Mouse (Mus musculus) B cell, adult 2 months (primary cell): ENCODE data around the gene Dock2.

ENCODE experiments used
- DNase-seq, 2 experiments: peaks; one replicate each; pipeline ENCODE4 v3.0.0; 2022

Gene Dock2

DNA sequence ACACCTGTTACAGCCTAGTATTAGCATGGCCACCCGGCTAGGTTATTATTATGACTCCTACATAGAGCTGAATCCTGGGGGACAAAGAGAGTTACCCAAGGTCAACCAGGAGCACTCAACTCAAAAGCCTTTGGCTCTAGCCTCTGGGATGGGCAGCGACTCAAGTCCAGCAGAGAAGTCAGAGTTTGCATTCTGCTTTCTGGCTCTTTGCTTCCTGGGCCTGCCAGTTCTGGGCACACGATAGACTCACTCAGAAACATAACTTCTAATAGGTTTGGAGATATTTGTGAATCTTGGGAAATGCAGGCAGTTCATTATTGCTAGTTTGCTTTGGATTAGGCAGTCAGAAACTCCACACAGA is 367.1 kb downstream of the Dock2 start:
- no peak for DNase-seq

GRCm38 (mm10) chr11:34415884-34416618 is 367.6 kb downstream of the Dock2 start:
- no peak for DNase-seq

DNA sequence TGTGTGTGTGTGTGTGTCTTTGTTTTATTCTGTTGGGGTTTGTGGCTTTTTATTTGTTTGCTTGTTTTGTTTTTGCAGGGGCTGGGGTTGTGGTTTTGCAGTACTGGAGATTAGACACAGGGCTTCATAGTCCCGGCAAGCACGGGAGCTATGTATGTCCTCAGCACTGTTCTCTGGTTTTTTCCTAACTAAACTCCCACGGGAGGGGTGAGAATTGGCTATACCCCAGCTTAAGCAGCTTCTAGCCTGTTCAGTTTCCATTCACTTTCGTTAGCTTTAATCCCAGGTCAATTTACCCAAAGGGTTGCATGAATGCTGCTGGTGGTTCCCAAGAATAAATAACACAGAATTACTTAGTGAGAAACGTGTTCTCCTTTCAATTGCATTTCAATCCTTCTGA is 376.8 kb downstream of the Dock2 start:
- DNase-seq: no peak

DNA sequence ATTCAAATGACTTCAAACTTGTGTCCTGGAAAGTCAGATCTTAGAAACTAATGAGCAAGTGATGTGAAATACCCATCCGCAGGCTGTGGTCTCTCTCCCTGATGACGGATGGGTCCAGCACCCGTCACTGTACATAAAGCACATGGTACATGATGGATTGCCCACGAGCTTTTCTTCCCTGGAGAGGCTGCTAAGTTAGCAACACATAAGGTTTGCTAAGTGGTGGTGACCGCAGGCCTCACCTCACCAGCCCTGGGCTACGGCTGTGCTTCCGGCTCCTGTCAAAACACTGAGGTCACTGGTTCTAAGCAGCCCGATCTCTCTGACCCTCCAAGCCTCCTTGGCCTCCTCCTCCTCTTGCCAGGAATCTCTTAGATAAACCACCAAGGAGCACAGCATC is 377.4 kb downstream of the Dock2 start:
- DNase-seq: no peak

DNA sequence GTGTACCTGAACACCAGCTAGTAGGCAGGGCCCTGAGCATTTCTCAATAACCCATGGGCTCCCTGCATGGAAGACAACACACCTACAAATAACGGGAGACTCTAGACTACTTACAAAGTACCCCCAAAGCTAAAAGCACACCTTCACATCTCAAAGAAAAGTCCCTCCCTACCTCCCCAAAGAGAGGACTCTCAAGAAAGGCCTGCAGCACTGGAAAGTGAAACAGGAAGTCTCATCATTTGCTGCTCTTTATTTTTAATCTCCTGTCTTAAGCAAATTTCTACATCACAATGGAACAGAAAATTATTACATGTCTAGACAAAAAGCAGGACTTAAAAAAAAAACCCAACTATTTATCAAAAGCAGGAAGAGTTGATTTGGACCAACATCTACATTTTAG is 378.4 kb downstream of the Dock2 start:
- peak; percentile 5 to 7 for DNase-seq

GRCm38 (mm10) chr11:34401343-34401742 is 382.3 kb downstream of the Dock2 start:
- DNase-seq: no peak

DNA sequence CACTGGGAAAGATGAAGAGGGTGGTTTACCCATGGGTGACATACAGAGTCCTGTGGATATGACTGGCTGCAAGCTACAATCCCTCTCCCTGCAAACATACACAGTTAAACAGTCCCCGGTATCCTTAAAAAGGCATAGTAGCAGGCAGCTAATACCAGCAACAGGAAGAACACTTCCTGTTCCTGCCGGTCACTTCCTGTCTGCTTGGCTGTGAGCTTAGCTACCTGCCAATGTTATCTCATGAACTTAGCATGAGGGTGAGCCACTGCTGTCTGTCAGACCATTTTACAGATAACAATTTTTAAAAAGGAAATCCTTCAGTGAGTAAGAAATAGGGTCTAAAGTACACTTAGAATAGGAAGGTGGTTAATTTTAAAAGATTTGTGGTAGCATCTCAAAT is 385.1 kb downstream of the Dock2 start:
- no peak for DNase-seq

DNA sequence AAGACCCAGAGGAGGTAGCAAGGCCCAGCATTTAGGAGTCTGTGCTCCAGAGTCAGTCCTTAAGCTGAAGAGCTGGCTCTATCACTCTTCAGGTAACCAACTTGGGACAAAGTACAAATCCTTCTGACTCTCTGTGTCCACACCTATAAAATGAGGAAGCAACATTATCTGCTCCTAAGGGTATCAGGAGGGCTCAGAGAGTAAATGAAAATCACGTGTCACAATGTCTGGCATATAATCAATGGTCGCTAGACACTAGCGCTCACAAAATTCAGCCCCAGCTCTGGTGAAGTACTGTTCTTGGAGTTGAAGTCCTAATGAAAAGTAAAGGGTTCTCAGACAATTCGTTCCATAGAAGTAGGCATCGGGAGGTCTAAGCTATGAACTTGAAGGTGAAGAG is 386.0 kb downstream of the Dock2 start:
- no peak for DNase-seq

DNA sequence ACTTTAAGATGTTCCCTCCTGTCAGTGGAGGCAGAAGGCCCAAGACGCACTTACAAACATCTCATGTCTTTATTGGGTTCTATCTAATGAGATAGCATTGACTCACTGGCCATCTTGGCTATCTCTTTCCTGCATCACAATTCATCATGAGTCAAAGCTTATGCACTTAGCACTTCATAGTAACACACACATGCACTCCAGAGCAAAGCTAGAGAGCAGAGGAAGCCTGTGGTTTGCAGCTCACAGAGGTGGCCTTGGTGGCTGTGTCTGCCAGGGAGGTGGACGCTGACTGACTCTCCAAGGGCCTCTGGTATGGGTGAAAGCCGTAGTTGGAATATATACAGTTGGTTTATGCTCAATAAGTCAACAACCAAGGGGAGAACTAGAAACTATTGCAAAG is 387.9 kb downstream of the Dock2 start:
- no peak for DNase-seq

- no peak for DNase-seq
Measured at GRCm38 (mm10) chr11:34392105-34392504, 391.6 kb downstream of the Dock2 start.

- no peak for DNase-seq
Measured at GRCm38 (mm10) chr11:34389261-34390116, 394.2 kb downstream of the Dock2 start.

- DNase-seq: no peak
Measured at GRCm38 (mm10) chr11:34385001-34385688, 398.5 kb downstream of the Dock2 start.

DNA sequence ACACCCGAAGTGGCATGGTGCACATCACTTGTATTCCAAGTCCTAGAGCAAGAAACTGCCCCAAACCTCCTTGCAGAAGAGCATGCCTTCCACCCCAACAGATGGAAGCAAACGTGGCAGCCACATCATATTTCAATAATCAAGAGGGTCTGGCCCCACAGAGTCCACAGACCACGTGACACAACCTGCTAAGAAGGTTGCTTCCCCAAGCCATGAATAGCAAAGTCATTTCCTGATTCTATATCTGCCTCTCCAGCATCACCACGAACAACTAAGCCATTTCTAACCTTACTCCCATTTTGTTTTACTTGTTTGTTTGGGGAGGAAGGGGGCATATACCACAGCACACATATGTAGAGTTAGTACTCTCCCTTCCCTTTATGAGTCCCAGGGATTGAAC is 399.5 kb downstream of the Dock2 start:
- no peak for DNase-seq

- DNase-seq: no peak
Measured at GRCm38 (mm10) chr11:34383501-34383900, 400.2 kb downstream of the Dock2 start.

DNA sequence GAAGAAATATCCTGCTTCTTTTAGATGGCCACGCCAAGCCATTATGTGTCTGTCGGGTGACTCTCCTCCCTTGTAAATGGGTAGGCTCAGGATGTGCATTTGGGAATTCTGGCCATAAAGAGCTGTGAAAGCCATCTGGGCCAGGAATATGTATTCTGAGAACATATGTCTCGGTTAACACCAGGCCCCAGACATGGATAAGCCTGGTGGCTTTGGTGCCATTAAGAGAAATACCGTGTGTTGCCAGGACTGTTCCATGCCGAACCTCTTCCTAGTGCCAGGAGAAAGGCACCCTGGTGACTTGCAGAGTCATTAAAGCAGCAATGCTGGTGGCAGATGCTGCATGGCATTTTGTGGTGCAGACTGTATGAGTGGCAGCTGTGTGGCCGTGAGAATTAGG is 406.0 kb downstream of the Dock2 start:
- DNase-seq: no peak

DNA sequence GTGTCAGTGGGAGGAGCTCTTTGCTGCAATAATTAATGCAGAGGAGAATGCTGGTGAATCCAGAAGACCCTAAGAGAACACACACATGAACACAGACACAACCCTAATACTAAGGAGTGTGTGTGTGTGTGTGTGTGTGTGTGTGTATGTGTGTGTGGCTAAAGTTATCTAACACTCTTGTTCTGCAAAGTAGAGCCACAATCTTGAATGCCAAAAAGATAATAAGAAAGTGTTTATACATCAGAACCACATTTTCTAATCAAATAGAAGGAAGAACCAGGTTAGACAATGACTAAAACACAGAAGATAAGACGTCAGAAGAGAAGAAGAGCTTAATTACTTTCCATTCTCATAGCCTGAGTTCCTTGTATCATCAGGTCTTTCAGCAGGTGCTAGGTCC is 408.1 kb downstream of the Dock2 start:
- no peak for DNase-seq

- DNase-seq: no peak
Measured at GRCm38 (mm10) chr11:34372224-34372623, 411.5 kb downstream of the Dock2 start.

GRCm38 (mm10) chr11:34356109-34356508 is 427.6 kb downstream of the Dock2 start:
- no peak for DNase-seq

DNA sequence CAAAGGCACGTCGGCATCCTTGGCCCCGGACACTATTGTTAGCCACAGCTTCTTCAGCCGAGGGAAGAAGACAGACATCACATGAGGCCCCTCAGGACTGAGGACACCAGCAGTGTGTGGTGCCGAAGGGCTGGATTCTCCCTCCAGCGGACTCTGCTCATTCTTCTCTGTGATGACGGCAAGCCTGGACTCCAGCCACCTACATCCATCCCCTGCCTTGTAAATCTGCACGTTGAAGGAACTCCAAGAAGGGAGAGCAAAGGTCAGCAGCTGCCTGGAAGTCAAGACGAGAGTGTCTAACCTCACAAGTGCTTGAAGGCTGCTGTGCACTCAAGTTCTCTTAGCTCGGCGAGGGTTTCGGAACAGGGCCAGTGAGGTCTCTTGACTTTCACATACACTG is 428.3 kb downstream of the Dock2 start:
- no peak for DNase-seq

DNA sequence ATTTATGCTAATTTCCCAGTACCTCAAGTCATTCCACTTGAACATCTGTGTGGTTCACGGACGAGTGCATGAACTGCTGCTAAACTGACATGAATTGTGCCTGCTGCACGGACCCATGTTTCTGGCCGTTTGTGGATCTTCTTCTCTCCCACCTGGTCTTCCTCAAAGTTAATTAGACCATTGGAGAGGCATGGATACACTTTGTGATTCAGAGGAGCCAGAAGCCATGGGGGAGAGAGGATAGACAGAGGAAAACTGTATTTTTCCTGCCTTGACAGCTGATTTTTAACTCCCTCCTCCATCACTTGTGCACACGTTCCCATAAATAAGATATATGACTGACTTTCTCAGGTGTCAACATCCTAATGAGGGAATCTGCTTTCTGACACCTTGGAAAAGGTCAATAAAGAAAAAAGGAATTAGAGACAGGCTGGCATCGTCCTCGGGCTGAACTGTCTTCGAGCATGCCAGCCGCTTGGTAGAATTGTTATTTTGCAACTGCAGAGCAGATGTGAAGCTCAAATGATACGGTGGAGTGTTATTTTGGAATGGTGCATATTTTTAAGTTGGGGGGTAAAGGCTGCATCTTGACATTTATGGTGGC is 434.1 kb downstream of the Dock2 start:
- no peak for DNase-seq

- no peak for DNase-seq
Measured at GRCm38 (mm10) chr11:34348287-34348918, 435.3 kb downstream of the Dock2 start.

DNA sequence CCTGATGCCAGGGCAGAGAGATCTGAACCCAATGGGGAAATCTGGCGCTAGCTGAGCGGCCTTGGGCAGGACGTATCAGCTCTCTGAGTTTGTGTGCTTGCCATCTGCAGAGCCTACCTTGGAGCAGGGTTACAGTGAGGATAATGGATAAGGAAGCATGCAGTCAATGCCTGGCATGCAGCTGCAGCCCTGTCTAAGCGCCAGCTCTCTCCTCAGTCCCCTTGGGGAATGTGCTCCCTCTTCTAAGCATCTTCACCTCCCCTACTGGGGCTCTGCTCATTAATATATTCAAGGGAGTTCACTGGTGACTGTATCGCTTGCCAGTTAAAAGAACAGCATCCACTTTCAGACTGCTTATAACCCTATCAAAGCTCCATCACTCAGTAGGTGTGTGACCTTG is 439.4 kb downstream of the Dock2 start:
- no peak for DNase-seq

DNA sequence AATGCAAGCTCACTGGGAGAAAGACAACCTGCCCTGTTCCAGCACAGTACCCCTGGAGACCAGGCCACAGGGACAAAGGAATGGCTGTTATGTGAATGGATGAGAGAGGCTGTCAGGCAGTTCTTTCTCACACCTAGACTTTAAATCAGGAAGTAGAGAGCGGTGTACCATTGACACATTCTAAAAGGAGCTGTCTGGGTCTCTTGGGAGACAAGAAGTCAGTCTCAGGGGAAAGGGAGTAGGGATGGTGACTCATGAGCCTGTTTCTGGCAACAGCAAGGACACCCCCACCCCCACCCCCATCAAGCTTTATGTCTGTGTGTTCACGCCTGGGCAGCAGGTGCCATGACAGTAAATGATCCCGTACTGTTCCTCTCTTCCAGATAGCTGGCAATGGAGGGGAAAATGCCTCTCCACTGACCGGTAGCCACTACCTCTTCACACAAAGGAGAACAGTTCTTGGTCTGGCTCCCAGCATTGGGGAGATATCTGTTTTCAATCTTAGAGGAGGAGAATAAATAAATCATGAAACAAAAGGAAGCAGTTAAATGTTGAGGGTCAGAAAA is 439.9 kb downstream of the Dock2 start:
- DNase-seq: no peak
